Mouse (Mus musculus): ENCODE measurements around the gene AL731706.1. TPM values are rescaled to one million over a fixed set of nuclear protein-coding genes. Genes with fewer than 3 reads are reported as not detected.

Gene AL731706.1
- total RNA-seq (2015; ENCODE audit: low replicate concordance) (3.6 TPM in 1 of 2 replicates, not detected in the other), total RNA-seq (2017; ENCODE audit: low replicate concordance) (2.4 TPM in 1 of 2 replicates, not detected in the other)

- peak; percentile 88 for ATAC-seq (replicated peaks; ENCODE audit: low FRiP score, poor library complexity, severe bottlenecking)
Observed at GRCm38 (mm10) chr2:136891068-136891950, at the start of gene AL731706.1, which contains the start of the genes Slx4ip and Mkks. TSS of gene AL731706.1 (minus strand) at chr2:136891389. TSS of gene Slx4ip (plus strand) at chr2:136891218. TSS of gene Mkks (minus strand) at chr2:136891389.

DNA sequence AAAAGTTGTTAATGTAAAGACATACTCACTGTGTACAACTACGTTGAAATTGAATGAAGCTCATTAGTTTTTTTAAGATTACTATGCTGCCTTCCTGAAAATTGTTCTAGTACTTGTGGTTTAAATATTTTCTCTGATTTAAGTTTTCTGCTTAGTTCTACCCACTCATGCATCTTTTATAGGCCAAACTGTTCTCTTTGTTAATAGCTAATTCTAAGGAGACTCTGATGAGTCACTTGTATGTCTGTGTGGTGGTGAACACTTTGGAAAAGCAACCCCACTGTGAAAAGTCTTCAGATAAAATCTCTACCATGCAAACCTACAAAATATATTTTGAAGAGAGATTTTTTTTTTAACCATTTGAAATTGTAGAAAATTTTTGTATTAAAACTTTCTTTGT, 47.1 kb upstream of the AL731706.1 start:
- ATAC-seq (replicated peaks; ENCODE audit: low FRiP score, poor library complexity, severe bottlenecking): no peak

- ATAC-seq (replicated peaks; ENCODE audit: low FRiP score, poor library complexity, severe bottlenecking): no peak
Observed at GRCm38 (mm10) chr2:136936391-136937288, 45.5 kb upstream of the AL731706.1 start.

DNA sequence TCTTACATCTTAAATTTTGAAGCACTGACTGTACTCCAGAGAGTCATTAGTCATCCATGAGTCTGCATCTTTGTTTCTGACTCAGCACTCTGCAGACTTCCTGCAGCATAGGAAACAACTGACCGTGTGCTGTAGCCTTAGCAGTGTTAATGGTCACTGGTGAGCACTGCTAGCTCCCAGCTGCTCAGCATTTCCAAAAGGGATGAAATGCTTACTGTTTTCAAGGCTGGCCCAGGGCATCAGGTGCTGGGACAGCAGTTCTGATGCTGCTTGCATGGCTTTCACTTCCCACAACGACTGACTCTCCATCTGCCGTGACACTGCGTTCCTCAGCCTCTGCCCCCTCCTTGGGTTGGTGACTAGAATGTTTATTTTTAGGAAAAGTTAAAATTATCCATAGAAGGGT, 29.8 kb upstream of the AL731706.1 start:
- ATAC-seq (replicated peaks; ENCODE audit: low FRiP score, poor library complexity, severe bottlenecking): peak; percentile 96

DNA sequence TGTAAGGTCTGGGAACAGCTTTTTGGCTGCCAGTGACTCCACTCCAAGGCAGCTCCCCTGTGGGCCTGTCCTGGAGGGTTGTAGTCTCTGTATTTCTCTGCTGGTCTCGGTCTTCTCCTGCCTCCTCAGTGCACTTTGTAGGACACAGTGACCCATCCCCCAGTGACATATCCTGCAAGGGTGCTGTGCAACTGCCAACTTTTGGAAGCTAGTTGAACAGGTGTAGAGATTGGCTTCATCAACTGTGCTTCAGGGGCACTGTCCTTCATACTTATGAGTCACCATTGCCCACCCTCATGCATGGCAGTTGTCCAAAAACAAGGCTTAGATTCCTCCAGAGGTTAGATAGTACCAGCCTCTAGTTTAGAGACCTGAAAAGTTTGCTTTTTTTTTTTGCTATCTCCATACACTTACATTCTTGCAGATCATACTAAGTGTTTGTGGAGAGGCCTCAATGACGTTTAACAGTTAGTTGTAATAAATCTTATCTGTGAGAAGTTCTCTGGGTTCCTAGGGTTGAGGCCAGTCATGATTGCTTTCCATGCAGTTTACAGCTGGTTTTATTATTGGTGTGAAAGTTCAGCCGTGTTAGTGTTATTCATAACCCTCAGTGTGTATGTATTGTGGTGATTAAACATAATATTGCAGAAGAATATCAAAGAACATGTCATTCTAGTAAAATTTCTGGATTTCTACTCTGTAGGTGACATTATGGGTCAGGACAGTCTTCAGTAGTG, 29.2 kb upstream of the AL731706.1 start:
- peak; percentile 48 for ATAC-seq (replicated peaks; ENCODE audit: low FRiP score, poor library complexity, severe bottlenecking)

- no peak for ATAC-seq (replicated peaks; ENCODE audit: low FRiP score, poor library complexity, severe bottlenecking)
Observed at GRCm38 (mm10) chr2:136919433-136919832, 28.2 kb upstream of the AL731706.1 start.

- ATAC-seq (replicated peaks; ENCODE audit: low FRiP score, poor library complexity, severe bottlenecking): no peak
Observed at GRCm38 (mm10) chr2:136914334-136914902, 23.2 kb upstream of the AL731706.1 start.

DNA sequence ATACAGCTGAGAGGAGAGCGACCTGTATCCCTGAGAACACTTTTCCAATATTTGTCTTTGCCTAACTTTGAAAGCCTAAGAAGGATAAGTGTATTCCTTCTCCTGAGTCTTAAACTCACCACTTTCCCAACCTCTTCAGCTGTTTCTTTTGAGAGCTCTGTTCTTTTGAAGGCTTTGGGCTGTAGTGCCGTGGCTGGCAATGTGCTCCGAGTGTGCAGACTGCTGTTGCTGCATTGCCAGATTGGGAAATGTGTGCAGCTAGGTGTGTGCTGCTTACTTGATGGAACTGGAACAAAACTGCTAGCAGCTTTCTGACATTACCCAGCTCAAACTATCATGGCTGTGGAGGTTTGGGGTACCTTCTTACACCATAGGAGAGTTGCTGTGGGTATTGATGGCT, 21.8 kb upstream of the AL731706.1 start:
- no peak for ATAC-seq (replicated peaks; ENCODE audit: low FRiP score, poor library complexity, severe bottlenecking)

GRCm38 (mm10) chr2:136911958-136912411, 20.8 kb upstream of the AL731706.1 start:
- ATAC-seq (replicated peaks; ENCODE audit: low FRiP score, poor library complexity, severe bottlenecking): no peak

DNA sequence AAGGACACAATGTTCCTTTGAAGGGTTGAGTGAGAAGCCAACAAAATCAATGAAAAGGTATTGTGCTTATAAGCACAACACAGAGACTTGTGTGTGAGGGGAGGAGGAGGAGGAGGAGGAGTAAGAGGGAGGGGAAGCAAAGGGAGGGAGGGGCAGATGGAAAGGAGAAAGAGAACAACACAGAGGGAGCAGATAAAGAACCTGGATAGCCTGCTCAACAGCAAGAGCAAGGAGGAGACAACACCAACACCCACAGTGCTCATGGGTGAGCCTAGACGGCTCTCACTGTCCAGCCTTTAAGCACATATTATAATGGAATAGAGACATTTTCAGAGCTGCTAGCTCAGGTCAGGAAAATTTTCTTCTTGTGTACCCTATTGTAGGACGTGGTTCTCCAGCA, 18.1 kb upstream of the AL731706.1 start:
- ATAC-seq (replicated peaks; ENCODE audit: low FRiP score, poor library complexity, severe bottlenecking): no peak

GRCm38 (mm10) chr2:136908596-136908995, 17.4 kb upstream of the AL731706.1 start:
- ATAC-seq (replicated peaks; ENCODE audit: low FRiP score, poor library complexity, severe bottlenecking): no peak

DNA sequence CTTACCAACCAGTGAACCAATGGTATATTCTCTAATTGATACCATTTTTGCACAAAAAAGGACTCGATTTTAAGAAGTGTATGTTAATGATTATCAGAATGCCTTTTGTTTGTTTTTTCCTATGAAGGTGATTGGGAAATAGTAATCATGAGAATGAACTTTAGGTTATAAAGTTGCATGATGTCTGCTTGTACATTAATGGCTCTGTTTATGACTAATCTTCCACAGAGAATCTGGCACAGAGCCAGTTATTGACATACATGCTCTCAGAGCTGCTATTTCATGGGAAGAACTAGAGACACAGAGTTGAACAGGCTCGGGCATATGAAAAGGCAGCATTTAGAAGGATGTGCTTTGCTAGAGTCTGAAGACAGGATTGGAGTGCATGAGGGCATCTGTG, 4.9 kb upstream of the AL731706.1 start:
- no peak for ATAC-seq (replicated peaks; ENCODE audit: low FRiP score, poor library complexity, severe bottlenecking)

GRCm38 (mm10) chr2:136894494-136894893, 3.3 kb upstream of the AL731706.1 start:
- no peak for ATAC-seq (replicated peaks; ENCODE audit: low FRiP score, poor library complexity, severe bottlenecking)

- peak; percentile 85 for ATAC-seq (replicated peaks; ENCODE audit: low FRiP score, poor library complexity, severe bottlenecking)
Observed at GRCm38 (mm10) chr2:136891951-136892371, 772 bp upstream of the AL731706.1 start.

- peak; percentile 72 for ATAC-seq (replicated peaks; ENCODE audit: low FRiP score, poor library complexity, severe bottlenecking)
Observed at GRCm38 (mm10) chr2:136890716-136891067, 497 bp downstream of the AL731706.1 start.

- no peak for ATAC-seq (replicated peaks; ENCODE audit: low FRiP score, poor library complexity, severe bottlenecking)
Observed at GRCm38 (mm10) chr2:136886846-136887245, 4.3 kb downstream of the AL731706.1 start.

DNA sequence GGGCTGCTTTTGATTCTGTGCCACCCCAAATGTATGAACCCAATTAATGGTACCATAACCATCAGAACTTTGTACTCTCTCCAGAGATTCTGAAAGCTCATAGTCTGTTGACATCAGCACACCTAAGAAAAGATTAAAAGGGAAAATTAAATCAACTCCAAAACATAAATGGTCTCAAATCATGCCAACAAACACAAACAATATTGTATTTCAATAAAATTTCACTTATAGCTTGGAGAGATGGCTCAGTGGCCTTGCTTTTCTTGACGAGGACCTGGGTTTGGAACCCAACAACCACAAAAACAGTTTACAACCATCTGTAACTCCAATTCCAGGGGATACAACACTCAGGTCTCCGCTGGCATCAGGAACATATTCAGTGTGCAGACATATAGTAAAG, 5.6 kb downstream of the AL731706.1 start, which contains the start of gene AL731706.2:
AL731706.2 (minus strand) TSS at position 101 of the 400 bp plus-strand sequence.
- no peak for ATAC-seq (replicated peaks; ENCODE audit: low FRiP score, poor library complexity, severe bottlenecking)

DNA sequence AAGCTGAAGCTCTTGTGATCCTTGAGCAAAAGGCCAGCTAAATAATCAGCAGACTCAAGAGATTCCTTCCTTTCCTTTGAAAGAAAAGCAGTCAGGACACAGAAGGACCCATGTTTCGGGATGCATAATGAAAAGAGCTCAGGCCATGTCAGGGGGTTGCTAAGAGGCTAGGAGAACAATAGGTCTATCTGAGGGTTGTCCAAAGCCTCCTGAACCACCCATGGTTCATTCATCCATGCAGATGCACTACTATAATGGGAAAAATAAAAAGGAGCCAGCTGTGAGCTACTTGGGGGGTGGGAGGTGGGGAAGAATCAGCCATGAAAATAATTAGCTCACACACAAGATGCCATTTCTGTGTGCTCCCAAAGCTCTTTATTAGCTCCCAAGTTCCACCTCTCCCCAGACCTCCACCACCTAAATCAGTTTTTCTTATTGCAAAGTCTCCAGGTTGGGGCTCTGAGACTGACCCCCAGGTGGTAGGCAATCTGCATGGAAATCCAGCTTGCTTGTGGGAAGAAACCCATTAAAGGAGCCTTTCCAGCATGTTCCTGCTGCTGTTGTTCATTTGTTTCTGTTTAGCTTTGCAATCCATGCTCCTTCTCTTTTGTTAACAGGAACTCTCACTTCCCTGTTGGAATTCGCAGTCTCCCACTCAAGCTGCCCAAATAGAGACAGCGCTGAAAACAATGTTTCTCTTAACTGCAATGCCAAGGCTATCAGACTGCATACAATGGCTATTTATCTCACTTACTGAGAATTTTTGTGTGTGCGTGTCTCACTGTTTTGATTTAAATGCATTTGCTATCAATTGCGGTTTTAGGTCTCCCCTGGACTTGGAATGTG, 36.4 kb downstream of the AL731706.1 start:
- no peak for ATAC-seq (replicated peaks; ENCODE audit: low FRiP score, poor library complexity, severe bottlenecking)

Measured in erythroblast, adult 5-6 weeks (primary cell).